Mouse (Mus musculus) forebrain, postnatal 0 days (tissue): ENCODE results near the gene Agpat2. TPM values are rescaled to one million over a fixed set of nuclear protein-coding genes. Genes with fewer than 3 reads are reported as not detected.
A peak's percentile ranks its signal among the peaks of the same experiment; 100 is the strongest.

ENCODE experiments used
- ATAC-seq: fragments of 200-750 bp; cut with Nextera tagmentation; 2 replicates; pipeline ENCODE4 v1.8.0; 2017; ENCODE audit warnings: mild to moderate bottlenecking, moderate library complexity
- DNase-seq: peaks from one replicate; pipeline ENCODE4 v3.0.0-alpha.2; 2015
- H3K27ac ChIP-seq: fragments of 300-500 bp; sonication (generic); 2 replicates; pipeline ENCODE4 v1.5.1; 2014; ENCODE audit warnings: low read depth, mild to moderate bottlenecking, antibody characterized with exemption, low read length, moderate library complexity, mixed read lengths
- H3K27me3 ChIP-seq: fragments of 300-500 bp; sonication (generic); 2 replicates; pipeline ENCODE4 v1.6.1; 2014; ENCODE audit warnings: mild to moderate bottlenecking, low read length, mixed read lengths; ENCODE audit not compliant: insufficient read depth
- H3K36me3 ChIP-seq: fragments of 300-500 bp; sonication (generic); 2 replicates; pipeline ENCODE4 v1.6.1; 2014; ENCODE audit warnings: mild to moderate bottlenecking, moderate library complexity; ENCODE audit not compliant: insufficient read depth
- H3K4me1 ChIP-seq: fragments of 300-500 bp; sonication (generic); 2 replicates; pipeline ENCODE4 v1.6.1; 2014; ENCODE audit warnings: antibody characterized with exemption; ENCODE audit not compliant: insufficient read depth
- H3K4me2 ChIP-seq: fragments of 300-500 bp; sonication (generic); 2 replicates; pipeline ENCODE4 v1.6.1; 2014; ENCODE audit warnings: low read depth, mild to moderate bottlenecking, moderate library complexity
- H3K4me3 ChIP-seq: fragments of 300-500 bp; sonication (generic); 2 replicates; pipeline ENCODE4 v1.5.1; 2014; ENCODE audit warnings: low read depth, low read length, mixed read lengths
- H3K9ac ChIP-seq: fragments of 300-500 bp; sonication (generic); 2 replicates; pipeline ENCODE4 v1.6.1; 2014; ENCODE audit warnings: mild to moderate bottlenecking
- H3K9me3 ChIP-seq: fragments of 300-500 bp; sonication (generic); 2 replicates; pipeline ENCODE4 v1.6.1; 2016; ENCODE audit warnings: low read length
- CTCF ChIP-seq: sonication (generic); IDR thresholded peaks from 2 replicates; pipeline ENCODE4 v1.5.1; 2016; ENCODE audit warnings: antibody characterized with exemption, control low read depth, low read depth
- WGBS: fragments of 180-500 bp; shearing (Covaris S2); extraction: QIAGEN DNeasy Blood & Tissue Kit; methylation state at CpG from one replicate; pipeline ENCODE4 v1.1.7; 2014; 5-methylcytosine and 5-hydroxymethylcytosine counted together
- polyA plus RNA-seq: library from polyadenylated mRNA; unstranded; fragments of >200 nt; fragmentation: Nextera tagmentation; extraction: Ambion mirVana; gene quantifications from 2 replicates; pipeline ENCODE4 v1.2.1, GENCODE M21; 2015
- total RNA-seq: library from RNA; depleted of rRNA; stranded (reverse); fragments of >200 nt; gene quantifications from 2 replicates; pipeline ENCODE4 v1.2.3, GENCODE M21; 2014

The Agpat2 gene
- total and polyA plus RNA-seq, 2 experiments from 2014 or later = 6.2 to 10.0 TPM

- TF ChIP-seq CTCF = no peak
- WGBS = 47% methylated on average over 4 of the region's 4 CpGs
- H3K27ac ChIP-seq = no peak overlapping the region
These were observed 27.8 kb downstream of the Agpat2 start for GRCm38 (mm10) chr2:26576462-26576861.

DNA sequence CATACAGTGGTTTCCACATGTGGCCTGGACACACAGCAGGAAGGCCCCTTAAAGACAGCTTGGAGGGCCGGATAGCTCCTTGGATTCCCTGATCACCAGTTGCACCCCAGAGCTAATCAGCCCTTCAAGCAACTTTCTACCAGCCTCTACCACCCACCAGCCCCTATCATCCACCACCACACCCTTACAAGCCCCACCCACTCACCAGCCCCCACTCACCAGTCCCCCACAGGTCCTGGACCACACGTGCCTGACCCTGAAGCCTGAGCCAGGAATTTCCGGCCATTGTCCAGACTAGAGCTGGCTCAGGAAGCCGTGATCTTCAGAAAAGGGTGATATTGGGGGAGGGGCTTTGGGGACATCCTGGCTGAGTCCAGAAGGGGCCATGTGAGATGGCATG lies 28.4 kb downstream of the Agpat2 start:
- no peaks in the 10 kb centered on the region for H3K36me3 ChIP-seq
- DNase-seq (no peak), ATAC-seq (no peak)
- TF ChIP-seq CTCF = no peak
- H3K27ac ChIP-seq = no peak overlapping the region
- H3K9ac ChIP-seq = no peak overlapping the region
- H3K27me3 ChIP-seq = no peaks in the 10 kb centered on the region
- H3K4me1 ChIP-seq = peaks cover 7% of the 10 kb centered on the region; the same call in 1 of the 2 replicates
- no peaks in the 10 kb centered on the region for H3K9me3 ChIP-seq
- no peak overlapping the region for H3K4me3 ChIP-seq
- H3K4me2 ChIP-seq = no peak overlapping the region
- WGBS = 58% methylated on average over 4 of the region's 4 CpGs

More at GRCm38 (mm10) chr2:26576462-26576861, 27.8 kb downstream of the Agpat2 start:
- Histone ChIP-seq H3K4me2 (no peak overlapping the region), H3K27me3 (no peaks in the 10 kb centered on the region), H3K9me3 (no peaks in the 10 kb centered on the region), H3K9ac (no peak overlapping the region), H3K4me3 (no peak overlapping the region), H3K36me3 (no peaks in the 10 kb centered on the region), H3K4me1 (peaks cover 7% of the 10 kb centered on the region; the same call in 1 of the 2 replicates)
- no peak for ATAC-seq
- no peak for DNase-seq

DNA sequence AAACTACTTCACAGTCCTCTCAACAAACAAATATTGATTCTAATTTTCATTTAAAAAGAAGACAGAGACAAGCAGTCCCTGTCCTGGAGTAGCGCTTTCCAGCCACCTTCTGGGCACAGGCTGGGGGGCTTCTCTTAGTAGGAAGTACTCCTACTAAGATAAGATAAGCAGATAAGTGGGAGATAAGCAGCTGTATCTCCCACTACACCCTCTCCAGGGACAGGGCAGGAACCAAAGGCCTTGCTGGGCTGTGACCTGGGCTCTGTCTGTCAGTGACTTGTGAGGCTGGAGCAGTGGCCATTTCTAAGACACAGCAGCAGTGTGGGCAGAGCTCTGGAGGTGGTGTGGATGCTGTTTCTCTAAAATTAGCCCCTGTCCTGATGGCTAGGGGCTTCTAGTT lies 28.8 kb downstream of the Agpat2 start:
- H3K27me3 ChIP-seq = no peaks in the 10 kb centered on the region
- no peak overlapping the region for H3K9ac ChIP-seq
- DNase-seq = no peak
- 94% methylated on average over 1 of the region's 1 CpGs for WGBS
- ATAC-seq = no peak
- TF ChIP-seq CTCF = no peak
- no peak overlapping the region for H3K27ac ChIP-seq
- H3K36me3 ChIP-seq = no peaks in the 10 kb centered on the region
- no peak overlapping the region for H3K4me3 ChIP-seq
- peaks cover 7% of the 10 kb centered on the region; the same call in 1 of the 2 replicates for H3K4me1 ChIP-seq
- H3K4me2 ChIP-seq = no peak overlapping the region
- no peaks in the 10 kb centered on the region for H3K9me3 ChIP-seq

DNA sequence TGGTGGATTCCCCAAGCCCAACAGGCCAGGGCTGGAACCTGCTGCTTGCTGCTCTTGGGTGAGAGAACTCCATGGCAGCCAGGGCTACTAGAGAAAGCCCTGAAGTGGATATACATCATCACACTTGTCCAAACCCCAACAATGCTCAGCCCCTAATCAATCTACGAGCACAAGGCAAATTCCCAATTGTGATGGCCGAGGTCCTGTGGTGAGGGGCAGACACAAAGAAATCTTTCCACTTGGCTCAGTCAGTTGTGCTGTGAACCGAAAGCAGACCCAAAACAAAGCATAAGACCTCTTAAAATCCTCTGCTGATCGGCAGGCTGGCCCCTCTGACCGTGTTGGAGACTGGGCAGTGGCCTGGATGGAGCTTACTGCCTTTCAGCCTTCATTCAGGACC lies 29.4 kb downstream of the Agpat2 start:
- no peaks in the 10 kb centered on the region for H3K36me3 ChIP-seq
- no peak for DNase-seq
- H3K9me3 ChIP-seq = no peaks in the 10 kb centered on the region
- H3K4me2 ChIP-seq = no peak overlapping the region
- H3K27ac ChIP-seq = no peak overlapping the region
- TF ChIP-seq CTCF = no peak
- H3K9ac ChIP-seq = no peak overlapping the region
- ATAC-seq = no peak
- no peaks in the 10 kb centered on the region for H3K27me3 ChIP-seq
- no peak overlapping the region for H3K4me3 ChIP-seq
- WGBS = 18% methylated on average over 5 of the region's 5 CpGs
- peaks cover 7% of the 10 kb centered on the region; the same call in 1 of the 2 replicates for H3K4me1 ChIP-seq

GRCm38 (mm10) chr2:26573807-26574206 lies 30.4 kb downstream of the Agpat2 start:
- H3K36me3 ChIP-seq = no peaks in the 10 kb centered on the region
- H3K9ac ChIP-seq = no peak overlapping the region
- H3K27ac ChIP-seq = no peak overlapping the region; the same call in 1 of the 2 replicates
- TF ChIP-seq CTCF = no peak
- ATAC-seq = no peak; the same call in 1 of the 2 replicates
- no peaks in the 10 kb centered on the region for H3K9me3 ChIP-seq
- DNase-seq = no peak
- H3K4me2 ChIP-seq = 0 out of 2 replicates have a peak overlapping the region, but pooled peaks have one; percentile 4
- WGBS = 15% methylated on average over 5 of the region's 5 CpGs
- H3K4me3 ChIP-seq = no peak overlapping the region
- H3K4me1 ChIP-seq = peaks cover 7% of the 10 kb centered on the region; the same call in 1 of the 2 replicates
- no peaks in the 10 kb centered on the region for H3K27me3 ChIP-seq

DNA sequence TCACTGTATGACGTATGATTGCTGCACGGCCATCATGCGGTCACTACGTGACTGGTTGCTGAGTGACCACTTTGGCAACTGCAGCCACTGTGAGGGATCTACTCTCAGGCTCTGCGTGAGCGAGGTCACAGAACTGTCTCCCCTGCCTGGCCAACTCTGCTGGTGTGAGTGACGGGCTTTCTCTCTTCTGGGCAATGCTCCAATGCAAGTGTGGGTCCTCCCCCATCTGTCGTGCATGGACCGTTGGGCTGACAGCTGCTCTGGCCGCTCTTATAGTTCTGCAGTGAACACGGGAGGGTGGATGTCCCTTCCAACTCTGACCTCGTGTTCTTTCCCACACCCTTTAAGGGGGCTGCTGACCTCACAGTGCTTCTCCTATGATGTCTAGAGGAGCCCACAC lies 30.8 kb downstream of the Agpat2 start:
- ATAC-seq = peak; percentile 66
- peak; percentile 62 for DNase-seq
- H3K9me3 ChIP-seq = no peaks in the 10 kb centered on the region
- no peak overlapping the region for H3K4me3 ChIP-seq
- H3K27me3 ChIP-seq = no peaks in the 10 kb centered on the region
- H3K4me1 ChIP-seq = peaks cover 7% of the 10 kb centered on the region; the same call in 1 of the 2 replicates
- WGBS = 35% methylated on average over 12 of the region's 12 CpGs
- no peak overlapping the region for H3K27ac ChIP-seq
- no peak for TF ChIP-seq CTCF
- H3K4me2 ChIP-seq = 0 out of 2 replicates have a peak overlapping the region, but pooled peaks have one; percentile 4
- H3K36me3 ChIP-seq = no peaks in the 10 kb centered on the region
- no peak overlapping the region for H3K9ac ChIP-seq

DNA sequence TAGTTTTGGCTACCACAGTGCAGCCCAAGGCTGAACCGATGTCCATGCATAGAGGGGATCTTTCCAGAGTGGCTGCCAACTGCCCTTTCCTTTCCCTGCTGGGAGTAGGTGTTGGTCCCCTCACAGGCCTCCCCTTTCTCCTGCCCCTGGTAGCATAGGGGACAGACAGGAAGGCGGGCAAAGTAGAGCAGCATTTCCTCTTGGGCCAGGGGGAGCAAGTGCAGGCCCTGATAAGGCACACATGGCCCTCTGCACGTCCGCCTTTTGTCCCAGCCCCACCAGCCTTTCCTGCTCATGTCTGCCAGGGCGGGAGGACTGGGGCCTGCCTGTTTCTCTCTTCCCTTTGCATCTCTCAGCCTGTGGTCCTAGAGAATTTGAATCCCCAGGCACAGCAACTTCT lies 32.4 kb downstream of the Agpat2 start:
- no peak for TF ChIP-seq CTCF
- H3K4me3 ChIP-seq = no peak overlapping the region
- no peak for ATAC-seq
- no peak overlapping the region for H3K27ac ChIP-seq
- no peaks in the 10 kb centered on the region for H3K9me3 ChIP-seq
- no peak overlapping the region for H3K4me2 ChIP-seq
- no peaks in the 10 kb centered on the region for H3K36me3 ChIP-seq
- H3K27me3 ChIP-seq = no peaks in the 10 kb centered on the region
- WGBS = 78% methylated on average over 5 of the region's 5 CpGs
- peaks cover 7% of the 10 kb centered on the region; the same call in 1 of the 2 replicates for H3K4me1 ChIP-seq
- DNase-seq = no peak
- H3K9ac ChIP-seq = no peak overlapping the region
